Mouse (Mus musculus): ENCODE results near the gene Tifa.

Gene Tifa

DNA sequence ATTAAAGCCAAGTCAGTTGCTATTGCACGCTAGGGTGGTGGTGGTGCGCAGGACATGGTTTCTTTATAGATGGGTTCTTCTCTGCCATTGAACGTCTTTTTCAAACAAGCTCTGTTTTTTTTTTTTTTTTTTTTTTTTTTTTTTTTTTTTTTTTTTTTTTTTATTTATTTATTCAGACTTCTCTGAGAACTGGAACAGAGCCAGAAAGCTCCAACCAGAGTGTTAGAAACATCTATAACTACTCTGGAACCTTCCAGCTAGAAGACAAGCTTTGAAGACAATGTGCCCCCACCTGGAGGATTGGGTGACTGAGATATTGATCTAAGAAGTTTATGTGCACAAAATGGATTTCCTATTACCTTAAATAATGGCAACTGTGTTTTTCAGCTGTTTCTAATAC, 74.0 kb downstream of the Tifa start:
- no peak for DNase-seq (ENCODE audit: low read depth, low spot score)

DNA sequence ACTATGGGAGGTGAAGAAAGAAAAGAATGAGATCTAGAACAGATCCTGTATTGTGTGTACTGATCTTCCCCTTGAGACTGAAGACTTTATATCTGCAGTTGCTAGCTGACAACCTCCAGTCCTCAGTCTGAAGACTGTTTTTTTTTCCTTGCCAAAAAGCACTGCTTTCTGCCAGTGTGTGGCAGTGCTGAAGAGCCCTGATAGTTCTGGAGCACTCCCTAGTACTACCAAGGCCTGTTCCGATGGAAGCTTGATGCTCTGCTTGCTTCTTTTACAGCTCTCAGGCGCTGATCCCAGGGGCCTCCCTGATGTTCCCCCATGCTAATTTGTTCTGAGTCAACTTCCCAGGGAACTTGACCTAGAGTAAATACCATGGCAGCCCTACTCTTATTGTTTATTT, 74.6 kb downstream of the Tifa start:
- no peak for DNase-seq (ENCODE audit: low read depth, low spot score)

DNA sequence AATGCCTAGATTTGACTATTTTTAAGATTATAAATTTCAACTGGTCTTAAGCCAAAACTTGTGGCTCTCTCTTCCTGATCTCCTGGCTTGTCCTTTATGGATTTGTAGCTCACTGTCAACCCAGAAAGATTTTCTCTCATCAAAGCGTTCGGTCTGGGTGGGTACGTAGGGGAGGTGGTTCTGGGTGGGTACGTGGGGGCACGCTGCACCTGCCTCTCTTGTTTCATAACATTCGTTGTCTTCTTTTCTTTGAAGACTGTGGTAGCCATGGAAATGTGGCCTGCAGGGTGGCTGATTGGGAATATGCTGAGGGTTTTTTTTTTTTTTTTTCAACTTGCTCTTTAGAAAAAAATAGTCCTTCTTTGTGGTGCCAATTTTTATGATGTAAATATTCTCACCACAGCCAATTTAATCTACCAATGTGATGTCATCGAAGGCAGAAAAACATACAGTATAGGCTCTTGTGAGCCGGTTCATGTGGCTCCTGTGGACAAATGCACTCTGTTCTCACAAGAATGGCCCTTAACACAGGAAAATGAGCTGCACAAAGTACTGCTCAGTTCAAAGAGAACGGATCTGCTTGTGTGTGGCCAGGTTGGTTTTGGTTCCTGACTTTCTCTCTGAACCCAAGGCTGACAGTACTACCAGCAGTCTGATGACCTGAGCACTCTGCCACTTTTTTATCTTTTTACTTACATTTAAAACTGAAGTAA, 78.6 kb downstream of the Tifa start:
- no peak for DNase-seq (ENCODE audit: low read depth, low spot score)

DNA sequence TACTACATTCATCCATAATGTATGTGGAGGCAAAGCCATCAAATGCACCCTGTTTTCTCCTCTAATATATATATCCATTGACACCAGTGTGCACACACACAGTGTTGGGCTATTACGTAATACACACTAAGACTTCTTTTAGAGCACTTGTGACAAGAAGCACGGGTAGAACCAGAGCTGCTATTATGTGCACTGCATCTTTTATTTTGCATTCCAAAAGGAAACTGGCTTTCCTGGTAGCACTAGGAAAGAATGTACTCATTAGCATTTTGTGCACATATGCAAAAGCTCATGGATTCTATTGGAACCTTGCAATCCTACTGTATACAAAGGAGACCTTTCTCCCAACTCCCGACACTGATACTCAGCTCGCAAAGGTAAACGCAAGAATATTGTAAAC, 79.3 kb downstream of the Tifa start:
- no peak for DNase-seq (ENCODE audit: low read depth, low spot score)

DNA sequence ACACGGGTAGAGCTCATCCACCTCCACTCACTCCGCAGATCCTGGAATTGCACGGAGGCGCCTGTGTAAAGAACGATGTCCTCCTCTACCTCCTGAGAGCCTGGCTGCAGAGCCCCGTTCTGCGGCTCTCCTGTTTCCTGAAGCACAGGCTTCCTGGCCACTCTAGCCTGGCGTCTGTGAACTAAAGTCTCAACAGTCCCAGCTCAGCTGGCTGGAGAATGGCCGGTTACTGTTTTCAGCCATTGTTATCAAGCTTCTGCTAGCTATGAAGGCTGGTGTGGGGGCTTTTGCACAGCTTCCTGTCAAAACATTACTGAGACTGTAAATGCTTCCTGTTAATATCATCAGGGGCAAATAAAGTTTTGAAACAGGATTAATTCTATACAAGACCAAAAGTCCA, 82.0 kb downstream of the Tifa start:
- no peak for DNase-seq (ENCODE audit: low read depth, low spot score)

DNA sequence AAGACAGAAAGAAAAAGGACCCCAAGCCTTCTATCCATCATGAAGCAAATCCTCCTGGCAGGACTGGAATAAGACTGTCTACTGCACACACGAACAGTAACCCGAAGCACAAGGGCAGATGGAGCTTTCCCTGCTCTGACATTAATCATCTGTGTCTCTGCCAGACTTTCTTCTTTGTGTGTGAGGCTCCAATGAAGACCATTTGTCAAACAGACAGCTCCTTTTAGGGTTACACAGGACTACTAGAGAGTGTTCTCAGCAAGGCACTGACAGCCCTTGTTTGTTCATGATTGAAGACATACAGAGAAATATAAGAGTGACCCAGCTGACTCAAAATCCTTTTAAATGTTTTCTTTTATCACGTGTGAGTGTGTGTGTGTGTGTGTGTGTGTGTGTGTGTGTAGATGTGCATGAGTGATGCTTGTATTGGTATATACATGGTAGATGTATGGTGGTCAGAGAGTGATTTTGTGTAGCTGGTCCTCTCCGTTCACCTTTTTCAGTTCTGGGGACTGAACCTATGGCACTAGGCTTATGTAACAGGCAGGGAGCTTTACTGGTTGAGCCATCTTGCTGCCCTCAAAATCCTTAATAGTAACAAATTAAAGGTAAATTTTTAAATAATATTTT, 84.8 kb downstream of the Tifa start:
- no peak for DNase-seq (ENCODE audit: low read depth, low spot score)

DNA sequence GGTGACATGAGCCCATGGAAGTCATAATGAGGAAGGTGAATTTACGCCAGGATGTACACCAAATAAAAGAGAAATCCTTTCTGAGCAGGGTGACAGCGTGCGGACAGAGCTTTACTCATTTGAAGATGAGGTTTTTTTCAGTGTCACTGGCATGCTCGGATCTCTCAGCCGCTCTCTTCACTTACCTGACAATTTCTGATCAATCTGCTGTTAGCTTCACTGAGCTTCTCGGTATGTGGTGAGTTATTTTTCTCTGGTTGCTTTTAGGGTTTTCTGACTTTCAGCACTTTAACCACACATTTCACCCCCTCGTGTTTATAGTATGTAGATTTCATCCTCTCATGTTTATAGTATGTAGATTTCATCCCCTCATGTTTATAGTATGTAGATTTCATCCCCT, 85.5 kb downstream of the Tifa start:
- DNase-seq (ENCODE audit: low read depth, low spot score), result no peak

DNA sequence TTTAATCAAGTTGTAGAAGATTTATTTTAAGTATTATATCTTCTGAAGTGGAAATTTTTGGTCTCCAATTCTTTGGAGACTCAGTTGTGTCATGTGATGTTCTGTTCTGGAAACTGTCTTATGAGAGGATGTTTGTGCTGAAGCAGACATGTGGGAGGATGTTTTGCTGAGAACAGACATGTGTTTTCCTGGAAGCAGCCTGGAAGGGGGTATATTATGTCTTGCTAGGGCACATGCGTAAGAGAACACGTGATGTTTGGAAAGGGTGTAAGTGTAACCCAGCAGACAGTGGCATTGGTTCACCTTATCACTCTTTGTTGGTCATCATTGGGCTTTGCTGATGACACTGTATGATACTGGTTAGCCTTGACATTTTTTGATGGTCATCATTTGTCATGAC, 85.9 kb downstream of the Tifa start:
- DNase-seq (ENCODE audit: low read depth, low spot score), result no peak

DNA sequence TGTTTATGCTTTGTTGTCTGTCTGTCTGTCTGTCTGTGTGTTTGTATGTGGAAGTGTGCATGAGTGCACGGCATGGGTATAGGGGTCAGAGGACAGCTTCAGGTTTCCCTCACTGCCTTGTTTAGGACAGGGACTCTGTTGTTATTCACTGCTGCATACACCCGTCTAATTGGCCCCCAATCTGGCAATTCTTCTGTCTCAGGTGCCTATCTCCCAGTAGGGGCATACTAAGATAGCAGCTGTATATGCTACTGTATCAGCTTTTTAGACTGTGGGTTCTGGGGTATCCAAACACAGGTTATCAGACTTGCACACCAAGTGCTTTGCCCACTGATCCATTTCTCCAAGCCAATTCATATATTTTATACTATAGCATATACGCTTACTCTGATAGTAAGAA, 90.4 kb downstream of the Tifa start:
- no peak for DNase-seq (ENCODE audit: low read depth, low spot score)

DNA sequence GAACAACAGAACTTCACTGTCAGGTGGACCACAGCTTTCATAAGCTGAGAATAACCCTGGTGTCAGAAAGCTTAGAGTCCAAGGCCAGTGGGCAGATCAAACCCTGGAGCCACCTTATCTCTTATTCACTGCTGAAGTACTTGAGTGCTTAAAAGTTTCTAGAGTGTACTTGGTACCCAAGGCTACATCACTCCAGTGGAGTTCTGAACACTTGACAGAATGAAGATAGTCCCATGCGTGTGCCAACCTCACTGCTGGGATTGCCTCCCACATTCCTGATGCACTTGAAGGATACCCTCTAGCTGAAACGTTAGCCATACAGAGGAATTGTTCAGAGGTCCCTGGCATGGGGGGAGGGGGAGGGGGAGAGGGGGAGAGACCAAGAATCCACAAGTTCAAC, 92.1 kb downstream of the Tifa start:
- no peak for DNase-seq (ENCODE audit: low read depth, low spot score)
